Mouse (Mus musculus) embryonic facial prominence, embryonic 14.5 days (tissue): ENCODE results near the gene Rassf3. TPM values are rescaled to one million over a fixed set of nuclear protein-coding genes. Genes with fewer than 3 reads are reported as not detected.

Experiments used
- ATAC-seq: fragments of 200-750 bp; cut with Nextera tagmentation; 2 replicates; pipeline ENCODE4 v1.8.0; 2017; ENCODE audit warnings: low read depth, moderate number of reproducible peaks, moderate TSS enrichment
- DNase-seq: peaks from one replicate; pipeline ENCODE4 v3.0.0-alpha.2; 2015; ENCODE audit warnings: low spot score
- H3K27ac ChIP-seq: fragments of 300-500 bp; sonication (generic); replicated peaks from 2 replicates; pipeline ENCODE4 v1.5.1; 2014; ENCODE audit warnings: low read depth, mild to moderate bottlenecking, low read length, moderate library complexity
- H3K27me3 ChIP-seq: fragments of 300-500 bp; sonication (generic); replicated peaks from 2 replicates; pipeline ENCODE4 v1.6.1; 2014; ENCODE audit warnings: low read length; ENCODE audit not compliant: control insufficient read depth, insufficient read depth
- H3K36me3 ChIP-seq: fragments of 300-500 bp; sonication (generic); 2 replicates; pipeline ENCODE4 v1.6.1; 2014; ENCODE audit warnings: low read length, mixed read lengths; ENCODE audit not compliant: control insufficient read depth, insufficient read depth
- H3K4me1 ChIP-seq: fragments of 300-500 bp; sonication (generic); 2 replicates; pipeline ENCODE4 v1.6.1; 2014; ENCODE audit warnings: antibody characterized with exemption, low read length; ENCODE audit not compliant: control insufficient read depth, insufficient read depth
- H3K4me2 ChIP-seq: fragments of 300-500 bp; sonication (generic); 2 replicates; pipeline ENCODE4 v1.6.1; 2014; ENCODE audit warnings: low read depth, mild to moderate bottlenecking, low read length, moderate library complexity, mixed read lengths
- H3K4me3 ChIP-seq: fragments of 300-500 bp; sonication (generic); 2 replicates; pipeline ENCODE4 v1.5.1; 2014; ENCODE audit warnings: low read depth, mild to moderate bottlenecking, low read length
- H3K9ac ChIP-seq: fragments of 300-500 bp; sonication (generic); 2 replicates; pipeline ENCODE4 v1.6.1; 2014; ENCODE audit warnings: low read depth, mild to moderate bottlenecking, low read length, moderate library complexity, mixed read lengths
- H3K9me3 ChIP-seq: fragments of 300-500 bp; sonication (generic); 2 replicates; pipeline ENCODE4 v1.6.1; 2016; ENCODE audit warnings: low read length; ENCODE audit not compliant: control insufficient read depth
- WGBS: fragments of 180-500 bp; shearing (Covaris S2); extraction: QIAGEN DNeasy Blood & Tissue Kit; methylation state at CpG from one replicate; pipeline ENCODE4 v1.1.7; 2014; 5-methylcytosine and 5-hydroxymethylcytosine counted together
- polyA plus RNA-seq: library from polyadenylated mRNA; unstranded; fragments of >200 nt; fragmentation: Nextera tagmentation; extraction: Ambion mirVana; gene quantifications from 2 replicates; pipeline ENCODE4 v1.2.1, GENCODE M21; 2014

Gene Rassf3
- polyA plus RNA-seq, result 23.6 and 27.0 TPM in 2 replicates

DNA sequence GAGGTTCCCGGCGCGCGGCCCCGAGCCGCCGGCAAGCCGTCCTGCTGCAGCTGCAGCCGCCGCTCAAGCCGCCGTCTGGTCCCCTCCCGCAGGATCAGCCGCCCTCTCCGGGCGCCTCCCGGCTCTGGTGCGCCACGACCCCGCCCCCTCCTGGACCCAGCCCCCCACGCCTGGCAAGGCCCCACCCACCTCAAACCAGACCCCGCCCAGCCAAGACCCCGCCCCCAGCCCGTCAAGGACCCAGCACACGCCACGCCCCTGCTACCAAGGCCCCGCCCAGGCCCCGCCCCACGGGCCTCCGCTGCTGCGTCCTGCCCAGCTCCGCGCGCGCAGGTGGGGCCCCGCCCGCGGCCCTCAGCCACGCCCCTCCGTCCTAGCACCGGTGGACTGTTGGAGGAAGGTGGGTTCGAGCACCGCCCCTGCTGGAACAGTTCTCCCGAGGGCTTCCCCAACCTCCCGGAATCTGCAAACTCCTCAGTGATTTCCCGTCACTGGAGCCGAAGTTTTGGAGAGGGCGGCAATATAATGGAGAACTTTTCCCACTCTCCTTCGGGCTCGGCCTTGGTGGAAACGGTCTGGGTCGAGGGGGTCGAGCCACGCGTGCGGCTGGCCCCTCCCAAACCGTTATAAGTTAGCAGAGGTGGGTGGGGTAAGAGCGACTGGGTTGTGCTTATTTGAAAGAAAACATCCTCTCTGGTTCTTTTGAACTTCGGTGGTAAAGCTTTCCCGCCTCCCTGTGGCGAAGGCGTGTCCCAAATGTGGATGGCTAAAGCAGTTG is at the start of gene Rassf3:
TSS of gene Rassf3 (minus strand) at position 158 of the 778 bp plus-strand sequence.
- H3K9me3 ChIP-seq, result no peaks in the 10 kb centered on the region
- peaks cover 33% of the 10 kb centered on the region for H3K4me1 ChIP-seq
- peak within 1 kb of the TSS; percentile 85 for H3K9ac ChIP-seq
- peak within 1 kb of the TSS; percentile 89 for H3K27ac ChIP-seq
- H3K4me3 ChIP-seq, result peak within 1 kb of the TSS; percentile 86
- ATAC-seq, result peak; percentile 94
- H3K27me3 ChIP-seq, result no peaks in the 10 kb centered on the region
- 2% methylated on average over 19 of the region's 62 CpGs for WGBS
- H3K4me2 ChIP-seq, result peak within 1 kb of the TSS; percentile 77
- peak; percentile 96 for DNase-seq
- H3K36me3 ChIP-seq, result no peaks in the 10 kb centered on the region

DNA sequence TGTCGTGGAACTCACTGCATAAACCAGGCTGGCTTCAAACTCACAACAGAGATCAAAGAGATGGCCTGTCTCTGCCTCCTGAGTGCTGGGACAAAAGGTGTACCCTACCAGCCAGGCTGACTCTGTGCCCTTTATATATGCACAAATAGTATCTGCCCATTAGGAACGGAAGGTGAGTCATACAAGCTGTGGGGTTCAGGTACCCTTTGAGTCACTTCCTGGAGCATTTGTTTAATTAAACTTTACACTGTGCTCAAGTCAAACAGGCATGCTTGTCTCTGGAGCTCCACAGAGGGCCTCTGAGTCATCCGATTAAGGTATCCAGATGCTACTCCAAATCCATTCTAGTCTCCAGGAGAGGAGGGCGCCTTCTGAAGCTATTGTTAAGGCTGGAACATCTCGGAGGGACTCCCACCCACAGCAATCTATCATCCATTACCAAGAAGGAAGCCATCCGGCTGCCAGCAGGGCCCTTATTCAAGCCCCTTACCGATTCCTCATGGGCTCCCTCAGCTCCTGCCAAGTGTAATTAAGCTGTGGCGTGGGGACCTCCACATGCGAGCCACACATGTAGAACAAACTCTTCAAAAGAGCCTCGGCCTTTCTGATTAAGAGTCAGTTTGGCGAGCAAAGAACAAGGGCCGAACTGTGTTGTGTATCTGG is 44.9 kb upstream of the Rassf3 start:
- DNase-seq, result peak; percentile 67
- Histone ChIP-seq H3K36me3 (no peaks in the 10 kb centered on the region), H3K27ac (peak overlapping the region; percentile 25; the same call in 1 of the 2 replicates), H3K4me3 (no peak overlapping the region), H3K9me3 (no peaks in the 10 kb centered on the region), H3K4me1 (peaks cover 8% of the 10 kb centered on the region; the same call in 1 of the 2 replicates), H3K27me3 (no peaks in the 10 kb centered on the region), H3K9ac (no peak overlapping the region), H3K4me2 (no peak overlapping the region)
- peak; percentile 33; the same call in 1 of the 2 replicates for ATAC-seq
- WGBS, result 29% methylated on average over 12 of the region's 12 CpGs

DNA sequence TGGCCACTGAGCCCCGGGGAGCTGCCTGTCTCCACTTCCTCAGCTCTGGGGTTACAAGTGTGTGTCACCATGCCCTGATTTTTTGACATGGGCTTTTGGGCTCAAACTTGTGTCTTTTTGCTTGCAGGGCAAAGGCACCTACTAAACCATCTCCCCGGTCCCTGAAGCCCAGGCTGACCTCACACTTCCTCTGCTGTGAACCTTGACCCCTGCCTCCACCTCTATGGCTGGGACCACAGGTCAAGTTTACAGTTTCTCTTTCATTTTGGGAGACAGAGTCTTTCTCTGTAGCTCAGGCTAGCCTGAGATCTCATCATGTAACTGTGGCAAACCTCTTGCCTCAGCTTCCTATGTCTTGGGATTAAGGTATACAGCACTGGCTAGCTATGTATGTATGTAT is 43.6 kb upstream of the Rassf3 start:
- Histone ChIP-seq H3K27ac (no peak overlapping the region), H3K9ac (no peak overlapping the region), H3K4me1 (peaks cover 10% of the 10 kb centered on the region; the same call in 1 of the 2 replicates), H3K36me3 (no peaks in the 10 kb centered on the region), H3K4me3 (no peak overlapping the region), H3K27me3 (no peaks in the 10 kb centered on the region), H3K4me2 (no peak overlapping the region), H3K9me3 (no peaks in the 10 kb centered on the region)
- no peak for DNase-seq
- WGBS, result 36% methylated on average over 2 of the region's 2 CpGs
- ATAC-seq, result no peak

DNA sequence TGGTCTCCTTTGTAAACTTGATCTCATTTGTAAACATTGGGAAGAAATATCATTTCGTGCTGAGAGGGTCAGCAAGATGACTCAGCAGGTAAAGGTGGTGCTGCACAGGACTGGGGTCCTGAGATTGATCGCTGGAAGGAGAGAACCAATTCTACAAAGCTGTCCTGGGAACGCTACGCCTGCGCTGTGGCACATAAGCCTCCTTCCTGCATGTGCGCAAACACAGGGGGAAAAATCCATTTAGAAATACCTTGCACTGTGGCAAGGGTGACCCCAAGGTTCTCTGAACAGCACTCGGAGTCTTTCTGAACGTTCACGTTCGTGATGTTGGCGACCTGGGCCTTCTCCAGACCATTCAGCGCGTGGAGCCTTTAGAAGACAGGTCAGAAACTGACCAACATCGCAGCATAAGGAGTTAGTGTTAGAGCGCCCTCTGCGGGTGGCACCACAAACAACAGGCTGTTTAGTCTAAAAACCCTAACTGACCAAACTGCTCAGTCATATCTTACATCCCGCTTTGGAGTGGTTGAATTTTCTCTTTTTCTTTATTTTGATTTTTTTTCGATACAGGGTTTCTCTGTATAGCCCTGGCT is 40.0 kb upstream of the Rassf3 start:
- Histone ChIP-seq H3K27ac (no peak overlapping the region), H3K4me2 (0 out of 2 replicates have a peak overlapping the region, but pooled peaks have one; percentile 24), H3K9ac (no peak overlapping the region), H3K4me1 (peaks cover 8% of the 10 kb centered on the region; the same call in 1 of the 2 replicates), H3K27me3 (no peaks in the 10 kb centered on the region), H3K9me3 (no peaks in the 10 kb centered on the region), H3K4me3 (no peak overlapping the region), H3K36me3 (no peaks in the 10 kb centered on the region)
- 28% methylated on average over 18 of the region's 18 CpGs for WGBS
- DNase-seq (peak; percentile 81), ATAC-seq (0 out of 2 replicates have a peak, but pooled peaks have one; percentile 37)

DNA sequence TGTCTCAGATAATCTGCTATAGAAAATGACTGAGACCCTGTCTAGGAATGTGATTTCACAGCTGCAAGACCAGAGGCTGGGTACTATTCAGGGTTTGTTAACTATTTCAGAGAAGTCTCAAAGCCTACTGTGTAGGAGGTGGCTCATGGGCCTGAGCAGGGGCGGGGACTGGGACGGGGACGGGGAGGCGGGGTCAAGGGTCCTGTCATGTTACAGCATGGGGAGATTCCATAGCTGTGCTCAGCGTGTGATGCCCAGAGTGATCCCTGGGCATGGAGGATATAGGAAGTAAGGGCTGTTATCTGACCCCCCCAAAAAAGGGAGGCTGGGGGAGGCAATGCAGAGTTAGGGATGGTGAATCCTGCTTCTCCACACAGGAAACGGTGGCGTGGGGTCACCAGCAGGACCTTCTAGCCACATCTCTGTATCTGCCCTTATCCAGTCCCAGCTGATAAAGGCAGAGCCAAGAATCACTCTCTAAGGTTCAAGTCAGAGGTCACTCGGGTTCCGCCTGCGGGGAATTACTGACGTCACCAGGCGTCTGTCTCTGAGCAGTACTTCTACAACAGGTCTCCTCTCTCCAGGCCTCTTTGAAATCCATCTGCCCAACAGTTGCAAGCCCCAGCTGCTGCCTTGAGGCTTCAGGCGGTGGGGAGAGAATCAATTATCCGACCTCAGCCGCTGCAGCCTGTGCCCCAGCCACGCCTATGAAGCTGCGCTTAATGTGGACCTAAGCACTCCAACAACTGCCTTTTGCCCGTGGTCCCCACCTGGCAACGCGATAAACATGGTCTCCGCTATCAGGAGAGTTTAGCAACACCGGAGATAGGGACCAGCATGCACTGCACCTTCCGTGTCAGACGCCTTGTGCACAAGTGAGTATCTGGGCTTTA is 33.9 kb upstream of the Rassf3 start:
- Histone ChIP-seq H3K36me3 (no peaks in the 10 kb centered on the region), H3K4me1 (peaks cover 38% of the 10 kb centered on the region), H3K27me3 (no peaks in the 10 kb centered on the region), H3K4me3 (no peak overlapping the region), H3K27ac (peak overlapping the region; percentile 52; the same call in 1 of the 2 replicates), H3K4me2 (peak overlapping the region; percentile 36), H3K9ac (no peak overlapping the region; the same call in 1 of the 2 replicates), H3K9me3 (no peaks in the 10 kb centered on the region)
- 10% methylated on average over 24 of the region's 24 CpGs for WGBS
- DNase-seq, result peak; percentile 90
- peak; percentile 79 for ATAC-seq

DNA sequence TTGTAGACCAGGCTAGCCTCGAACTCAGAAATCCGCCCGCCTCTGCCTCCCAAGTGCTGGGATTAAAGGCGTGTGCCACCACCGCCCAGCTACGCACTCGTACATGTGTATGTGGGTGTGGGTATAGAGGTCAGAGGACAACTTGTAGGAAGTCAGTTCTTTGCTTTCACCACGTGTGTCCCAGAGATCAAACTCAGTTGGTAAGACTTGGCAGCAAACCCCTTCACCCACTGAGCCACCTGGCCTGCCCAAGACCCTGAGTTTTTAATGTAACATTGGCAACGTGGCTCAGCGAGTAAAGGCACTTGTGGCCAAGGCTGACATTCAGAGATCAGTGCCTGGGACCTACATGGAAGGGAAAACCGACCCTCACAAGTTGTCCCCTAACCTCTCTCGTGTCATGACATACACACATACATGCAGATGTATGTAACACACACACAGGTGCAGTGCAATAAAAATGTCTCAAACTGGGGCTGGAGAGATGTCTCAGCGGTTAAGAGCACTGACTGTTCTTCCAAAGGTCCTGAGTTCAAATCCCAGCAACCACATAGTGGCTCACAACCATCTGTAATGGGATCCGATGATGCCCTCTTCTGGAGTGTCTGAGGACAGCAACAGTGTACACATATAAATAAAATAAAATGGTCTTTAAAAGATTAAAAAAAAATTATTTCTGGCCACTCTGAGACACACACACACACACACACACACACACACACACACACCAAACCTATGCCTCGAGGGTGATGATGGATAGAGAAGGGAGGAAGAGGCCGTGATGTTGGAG is 31.8 kb upstream of the Rassf3 start:
- WGBS, result 86% methylated on average over 16 of the region's 16 CpGs
- Histone ChIP-seq H3K27me3 (no peaks in the 10 kb centered on the region), H3K36me3 (no peaks in the 10 kb centered on the region), H3K9ac (no peak overlapping the region), H3K4me1 (peaks cover 38% of the 10 kb centered on the region), H3K4me2 (no peak overlapping the region), H3K9me3 (no peaks in the 10 kb centered on the region), H3K4me3 (no peak overlapping the region), H3K27ac (no peak overlapping the region)
- DNase-seq (no peak), ATAC-seq (no peak)

DNA sequence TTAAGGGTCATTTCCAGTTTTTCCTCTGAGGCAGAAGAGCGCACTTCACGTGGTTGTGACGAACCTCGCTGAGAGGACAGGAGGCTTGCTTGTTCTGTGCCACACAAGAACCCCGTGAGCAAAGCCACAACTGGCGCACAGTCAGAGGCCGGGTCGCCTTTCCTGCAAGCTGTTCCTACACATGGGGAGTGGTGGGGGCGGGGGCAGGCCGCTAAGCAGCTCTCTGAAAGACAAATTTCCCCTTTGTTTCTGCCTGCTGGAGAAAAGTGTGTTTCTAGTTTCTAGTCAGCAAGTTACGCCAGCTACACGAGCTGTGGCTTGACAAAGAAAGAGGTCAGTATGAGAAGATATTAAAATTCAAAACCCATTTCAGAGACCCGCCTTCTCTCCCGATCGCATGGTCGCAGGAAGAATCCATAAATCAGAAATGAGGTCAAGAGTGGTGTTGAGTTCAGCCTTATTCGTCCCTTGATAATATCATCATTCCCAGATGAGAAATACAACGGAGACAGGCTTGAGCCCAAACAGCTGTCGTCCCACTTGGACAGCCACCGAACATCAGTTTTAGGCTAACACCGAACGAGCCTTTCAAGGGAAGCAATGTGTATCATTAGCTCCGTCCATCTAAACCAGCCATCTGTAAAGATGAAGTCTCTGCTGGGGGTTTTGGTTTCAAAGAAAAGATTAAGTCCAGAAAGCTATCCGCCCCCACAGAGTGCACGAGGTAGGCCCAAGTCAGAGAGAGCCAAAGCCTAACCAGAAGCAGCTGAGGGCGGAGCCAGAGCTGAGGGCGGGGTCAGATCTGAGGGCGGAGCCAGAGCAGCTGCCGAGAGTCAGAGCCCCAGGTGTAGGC is 30.8 kb upstream of the Rassf3 start:
- no peak overlapping the region for H3K9ac ChIP-seq
- H3K4me3 ChIP-seq, result no peak overlapping the region
- peaks cover 38% of the 10 kb centered on the region for H3K4me1 ChIP-seq
- no peaks in the 10 kb centered on the region for H3K27me3 ChIP-seq
- ATAC-seq, result peak; percentile 66
- 22% methylated on average over 29 of the region's 29 CpGs for WGBS
- H3K4me2 ChIP-seq, result peak overlapping the region; percentile 17
- H3K9me3 ChIP-seq, result no peaks in the 10 kb centered on the region
- no peaks in the 10 kb centered on the region for H3K36me3 ChIP-seq
- DNase-seq, result peak; percentile 89
- H3K27ac ChIP-seq, result peak overlapping the region; percentile 83
